Mouse (Mus musculus) c-Kit-positive CD71-positive TER-119-positive erythroid progenitor cells, embryonic 14.5 days (primary cell): ENCODE data around the gene App.

Experiments
- DNase-seq: peaks from one replicate; pipeline ENCODE4 v3.0.0-alpha.2; 2013; ENCODE audit warnings: low spot score

The App gene

GRCm38 (mm10) chr16:85118916-85119315 lies 54.6 kb downstream of the App start:
- DNase-seq: no peak

- DNase-seq: no peak
Observed at GRCm38 (mm10) chr16:85117541-85117940, 56.0 kb downstream of the App start.

GRCm38 (mm10) chr16:85115837-85116236 lies 57.7 kb downstream of the App start:
- DNase-seq: no peak

DNA sequence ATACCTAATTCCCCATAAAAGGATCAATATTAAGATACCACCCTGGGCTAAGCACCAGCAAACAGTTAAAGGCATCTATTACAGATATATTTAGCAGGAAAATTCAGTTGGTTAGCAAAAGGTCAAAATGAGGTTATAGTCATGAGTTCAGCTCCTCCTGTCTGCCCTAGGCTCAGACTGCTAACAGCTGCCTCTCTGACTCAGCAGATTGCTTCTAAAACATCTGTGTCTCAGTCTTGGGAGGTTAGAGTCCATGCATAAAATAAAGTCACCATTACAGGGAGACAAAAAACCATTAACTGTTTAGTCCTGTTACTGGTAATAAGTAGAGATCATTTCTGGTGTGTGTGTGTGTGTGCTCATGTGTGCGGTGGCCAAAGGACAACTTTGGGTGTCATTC lies 58.8 kb downstream of the App start:
- DNase-seq: no peak

- no peak for DNase-seq
Observed at GRCm38 (mm10) chr16:85113941-85114340, 59.6 kb downstream of the App start.

DNA sequence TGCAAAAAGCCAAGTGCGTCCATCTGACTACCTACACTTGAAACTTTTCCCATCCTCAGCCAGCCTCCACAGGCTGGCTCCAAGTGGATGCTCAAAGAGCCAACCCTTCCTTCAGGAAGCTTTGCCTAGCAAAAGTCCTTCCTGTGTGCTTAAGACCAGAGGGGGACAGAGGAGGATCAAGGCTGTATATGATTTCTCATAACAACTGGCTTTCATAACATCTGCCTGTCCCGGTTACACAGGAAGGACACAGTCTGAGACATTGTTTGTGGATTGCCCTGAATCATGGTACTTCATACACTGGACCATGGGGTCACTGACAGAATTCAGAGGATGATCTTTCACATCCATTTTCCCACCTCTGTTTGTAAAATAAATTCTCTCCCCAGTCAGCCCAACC lies 61.3 kb downstream of the App start:
- DNase-seq: no peak

GRCm38 (mm10) chr16:85110428-85110827 lies 63.1 kb downstream of the App start:
- DNase-seq: no peak

GRCm38 (mm10) chr16:85108486-85108885 lies 65.1 kb downstream of the App start:
- no peak for DNase-seq

- DNase-seq: no peak
Observed at GRCm38 (mm10) chr16:85106644-85107323, 66.8 kb downstream of the App start.

GRCm38 (mm10) chr16:85105603-85106002 lies 68.0 kb downstream of the App start:
- DNase-seq: no peak

- DNase-seq: no peak
Observed at GRCm38 (mm10) chr16:85103116-85103787, 70.3 kb downstream of the App start.

DNA sequence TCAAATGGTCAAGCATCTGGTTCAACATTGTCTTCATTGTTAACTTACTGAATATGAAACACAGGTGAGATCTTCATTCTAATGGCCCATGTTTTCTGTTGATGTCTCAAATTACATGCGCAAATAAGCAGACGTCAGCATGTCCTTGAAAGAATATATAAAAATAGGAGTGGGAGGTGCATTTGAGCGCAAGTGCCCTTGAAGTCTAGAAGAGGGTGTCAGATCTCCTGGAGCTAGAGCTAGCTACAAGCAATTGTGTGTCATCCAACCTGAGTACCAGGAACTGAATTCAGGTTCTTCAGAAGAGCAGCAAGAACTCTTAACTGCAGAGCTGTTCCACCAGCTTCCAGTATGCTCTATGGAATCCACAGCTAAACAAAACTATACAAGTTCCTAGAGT lies 72.0 kb downstream of the App start:
- DNase-seq: no peak

- no peak for DNase-seq
Observed at GRCm38 (mm10) chr16:85100806-85101205, 72.8 kb downstream of the App start.

GRCm38 (mm10) chr16:85099487-85099886 lies 74.1 kb downstream of the App start:
- DNase-seq: no peak

GRCm38 (mm10) chr16:85099044-85099443 lies 74.5 kb downstream of the App start:
- no peak for DNase-seq

GRCm38 (mm10) chr16:85096396-85096795 lies 77.2 kb downstream of the App start:
- DNase-seq: no peak

DNA sequence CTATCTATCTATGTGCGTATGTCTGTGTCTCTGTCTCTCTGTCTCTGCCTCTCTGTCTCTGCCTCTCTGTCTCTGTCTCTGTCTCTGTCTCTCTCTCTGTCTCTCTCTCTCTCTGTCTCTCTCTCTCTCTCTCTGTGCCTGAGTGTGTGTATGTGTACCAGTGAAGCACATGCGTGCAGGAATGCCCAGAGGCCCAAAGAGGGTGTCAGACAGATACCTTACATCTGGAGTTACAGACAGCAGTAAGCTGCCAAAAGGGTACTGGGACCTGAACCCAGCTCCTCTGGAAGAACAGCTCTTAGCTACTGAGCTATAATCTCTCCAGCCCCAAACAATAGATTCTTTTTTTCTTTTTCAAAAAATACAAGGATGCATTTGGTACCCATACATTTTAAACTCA lies 77.6 kb downstream of the App start:
- DNase-seq: no peak

GRCm38 (mm10) chr16:85092644-85093091 lies 80.9 kb downstream of the App start:
- no peak for DNase-seq

DNA sequence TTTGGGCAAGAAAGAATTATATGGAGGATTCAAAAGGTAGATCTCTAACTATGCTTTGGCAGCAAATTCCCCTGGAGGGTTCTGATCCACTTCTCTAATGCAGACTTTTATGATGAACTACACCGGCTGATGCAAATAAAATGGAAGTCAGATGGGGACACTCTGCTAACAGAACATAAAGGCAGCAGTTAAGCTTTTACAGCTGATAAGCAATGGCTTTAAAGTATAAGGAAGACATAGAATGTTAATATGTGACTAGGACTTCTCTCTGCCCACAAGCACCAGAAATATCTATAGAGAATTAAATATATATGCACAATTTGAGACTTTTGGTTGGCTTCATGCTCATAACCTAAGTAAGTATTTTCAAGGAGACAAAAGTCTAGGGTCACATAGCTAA lies 81.4 kb downstream of the App start:
- DNase-seq: no peak

- DNase-seq: no peak
Observed at GRCm38 (mm10) chr16:85090992-85091391, 82.6 kb downstream of the App start.

DNA sequence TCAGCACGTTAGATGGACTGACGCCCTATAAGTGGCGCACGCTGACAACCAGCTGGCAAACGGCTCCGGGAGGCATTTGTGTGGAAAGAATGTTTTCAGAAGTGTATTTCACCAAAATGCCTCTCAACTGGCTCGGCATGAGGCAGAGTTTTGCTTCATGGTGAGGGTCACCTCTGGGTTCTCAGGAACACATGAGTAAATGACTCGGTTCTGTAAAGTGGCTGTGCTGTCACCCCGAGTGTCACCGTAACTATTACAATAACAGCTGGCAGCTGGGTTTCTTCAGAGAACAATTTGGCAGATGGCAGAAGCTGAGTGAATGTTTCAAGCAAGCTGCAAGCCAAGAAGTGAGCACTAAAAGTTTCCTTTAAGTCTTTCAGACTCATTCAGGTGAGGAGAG lies 85.4 kb downstream of the App start:
- no peak for DNase-seq

- DNase-seq: no peak
Observed at GRCm38 (mm10) chr16:85086303-85086702, 87.3 kb downstream of the App start.

DNA sequence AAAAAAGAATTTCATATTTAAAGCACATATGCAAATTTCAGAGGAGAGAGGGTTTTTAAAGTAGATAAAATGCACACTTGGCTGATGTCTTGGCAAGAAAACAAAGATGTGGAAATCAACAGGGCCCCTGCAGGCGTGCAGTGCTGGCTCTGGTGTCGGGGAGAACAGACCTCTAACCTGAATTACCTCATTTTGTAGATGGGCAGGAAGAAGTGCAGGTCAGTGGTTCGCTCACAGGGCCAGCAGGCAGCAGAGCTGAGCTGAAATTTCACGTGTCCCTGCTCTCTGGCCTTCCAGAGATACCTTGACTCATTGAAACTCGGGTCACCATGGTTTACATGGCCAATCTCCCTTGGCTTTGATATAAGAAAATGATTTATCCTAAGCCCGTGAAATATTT lies 87.7 kb downstream of the App start:
- DNase-seq: no peak

- DNase-seq: no peak
Observed at GRCm38 (mm10) chr16:85084152-85084551, 89.4 kb downstream of the App start.
